Mouse (Mus musculus) heart, embryonic 10.5 days (tissue): ENCODE data around the gene Fam161b. TPM values are rescaled to one million over a fixed set of nuclear protein-coding genes. Genes with fewer than 3 reads are reported as not detected.

Experiments
- DNase-seq: peaks from one replicate; pipeline ENCODE4 v3.0.0-alpha.2; 2017; ENCODE audit warnings: low spot score
- H3K27ac ChIP-seq: fragments of 300-500 bp; sonication (generic); 2 replicates; pipeline ENCODE4 v1.5.1; 2016; ENCODE audit warnings: mild to moderate bottlenecking
- H3K27me3 ChIP-seq: fragments of 300-500 bp; sonication (generic); 2 replicates; pipeline ENCODE4 v1.6.1; 2016; ENCODE audit warnings: mild to moderate bottlenecking; ENCODE audit not compliant: poor library complexity, insufficient read depth, severe bottlenecking
- H3K36me3 ChIP-seq: fragments of 300-500 bp; sonication (generic); 2 replicates; pipeline ENCODE4 v1.6.1; 2016; ENCODE audit warnings: mild to moderate bottlenecking, moderate library complexity
- H3K4me1 ChIP-seq: fragments of 300-500 bp; sonication (generic); 2 replicates; pipeline ENCODE4 v1.6.1; 2016; ENCODE audit warnings: mild to moderate bottlenecking
- H3K4me3 ChIP-seq: fragments of 300-500 bp; sonication (generic); 2 replicates; pipeline ENCODE4 v1.5.1; 2016; ENCODE audit warnings: mild to moderate bottlenecking, moderate library complexity
- H3K9me3 ChIP-seq: fragments of 300-500 bp; sonication (generic); 2 replicates; pipeline ENCODE4 v1.6.1; 2016; ENCODE audit warnings: mild to moderate bottlenecking, moderate library complexity
- WGBS: fragments of 180-500 bp; shearing (Covaris S2); methylation state at CpG from one replicate; pipeline ENCODE4 v1.1.7; 2016; 5-methylcytosine and 5-hydroxymethylcytosine counted together
- polyA plus RNA-seq: library from polyadenylated mRNA; unstranded; fragments of >200 nt; fragmentation: Nextera tagmentation; extraction: Ambion mirVana; gene quantifications from 2 replicates; pipeline ENCODE4 v1.2.1, GENCODE M21; 2016

Gene Fam161b
- polyA plus RNA-seq, 1 experiment from 2014 or later = 4.4 TPM

DNA sequence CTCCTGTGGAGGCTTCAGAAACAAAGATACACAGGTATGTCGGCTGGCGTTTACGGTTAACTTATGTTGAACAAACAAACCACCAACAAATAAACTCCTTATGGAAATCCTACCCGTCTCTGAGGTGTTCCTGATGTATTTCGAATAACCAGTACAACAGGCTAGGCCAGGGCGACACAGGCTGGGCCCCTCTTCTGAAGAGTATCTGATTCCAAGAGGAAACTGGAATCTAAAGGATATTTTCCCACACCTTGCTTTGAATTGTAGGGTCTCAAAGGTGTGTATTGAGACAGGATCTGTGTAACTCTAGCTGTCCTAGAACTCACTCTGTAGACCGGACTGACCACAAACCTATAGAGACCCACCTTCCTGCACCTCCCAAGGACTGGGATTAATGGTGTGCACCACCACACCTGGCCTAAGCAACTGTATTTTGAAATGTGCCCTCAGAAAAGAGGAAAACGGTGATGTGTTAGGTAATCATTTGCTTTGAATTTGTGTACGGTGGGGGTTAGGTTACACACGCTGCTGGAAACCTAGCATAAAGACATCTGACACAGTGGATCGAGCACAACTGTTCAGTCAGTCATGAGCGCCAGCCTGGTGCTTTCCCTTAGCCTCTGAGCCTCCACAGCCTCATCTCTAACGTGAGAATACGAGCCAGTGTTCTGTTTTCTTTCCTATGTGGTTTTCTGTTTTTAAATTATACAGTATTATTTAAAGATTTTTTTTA lies 35.5 kb upstream of the Fam161b start:
- Histone ChIP-seq H3K4me3 (no peak overlapping the region), H3K36me3 (peaks cover 9% of the 10 kb centered on the region), H3K9me3 (no peaks in the 10 kb centered on the region), H3K27me3 (no peaks in the 10 kb centered on the region), H3K27ac (no peak overlapping the region), H3K4me1 (peaks cover 16% of the 10 kb centered on the region; the same call in 1 of the 2 replicates)
- no peak for DNase-seq
- 87% methylated on average over 14 of the region's 14 CpGs for WGBS

- H3K4me1 ChIP-seq = peaks cover 2% of the 10 kb centered on the region
- no peaks in the 10 kb centered on the region for H3K27me3 ChIP-seq
- peaks cover 12% of the 10 kb centered on the region for H3K36me3 ChIP-seq
- no peaks in the 10 kb centered on the region for H3K9me3 ChIP-seq
- H3K4me3 ChIP-seq = no peak overlapping the region
- WGBS = 87% methylated on average over 5 of the region's 5 CpGs
- no peak for DNase-seq
- H3K27ac ChIP-seq = no peak overlapping the region
Measured at GRCm38 (mm10) chr12:84393847-84394246, 32.2 kb upstream of the Fam161b start.

DNA sequence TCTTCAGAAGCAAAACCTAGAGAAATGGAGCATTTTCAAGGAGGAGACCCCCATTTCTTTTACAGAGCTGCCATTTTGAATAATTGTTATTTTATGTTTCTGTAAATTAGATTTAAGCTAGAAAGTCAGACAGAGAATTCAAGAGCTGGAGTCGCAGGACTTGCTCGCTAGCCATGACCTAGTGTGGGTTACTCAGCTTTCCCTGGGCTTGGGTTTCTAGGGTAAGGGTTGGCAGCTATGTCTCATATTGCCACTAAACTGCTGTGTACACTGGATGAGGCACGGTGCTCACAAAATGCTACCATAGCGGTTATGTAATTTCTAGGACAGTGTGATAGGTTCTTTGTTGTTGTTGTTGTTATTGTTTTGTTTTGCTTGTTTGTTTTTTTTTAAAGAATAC lies 31.0 kb upstream of the Fam161b start:
- Histone ChIP-seq H3K36me3 (peaks cover 12% of the 10 kb centered on the region), H3K4me1 (peaks cover 7% of the 10 kb centered on the region), H3K4me3 (no peak overlapping the region), H3K27me3 (no peaks in the 10 kb centered on the region), H3K9me3 (no peaks in the 10 kb centered on the region), H3K27ac (no peak overlapping the region)
- no peak for DNase-seq
- WGBS = 96% methylated on average over 4 of the region's 4 CpGs

GRCm38 (mm10) chr12:84390336-84390735 lies 28.7 kb upstream of the Fam161b start:
- no peaks in the 10 kb centered on the region for H3K27me3 ChIP-seq
- peaks cover 9% of the 10 kb centered on the region for H3K36me3 ChIP-seq
- peaks cover 17% of the 10 kb centered on the region for H3K4me1 ChIP-seq
- DNase-seq = peak; percentile 84
- no peaks in the 10 kb centered on the region for H3K9me3 ChIP-seq
- no peak overlapping the region for H3K4me3 ChIP-seq
- 30% methylated on average over 6 of the region's 6 CpGs for WGBS
- no peak overlapping the region for H3K27ac ChIP-seq

DNA sequence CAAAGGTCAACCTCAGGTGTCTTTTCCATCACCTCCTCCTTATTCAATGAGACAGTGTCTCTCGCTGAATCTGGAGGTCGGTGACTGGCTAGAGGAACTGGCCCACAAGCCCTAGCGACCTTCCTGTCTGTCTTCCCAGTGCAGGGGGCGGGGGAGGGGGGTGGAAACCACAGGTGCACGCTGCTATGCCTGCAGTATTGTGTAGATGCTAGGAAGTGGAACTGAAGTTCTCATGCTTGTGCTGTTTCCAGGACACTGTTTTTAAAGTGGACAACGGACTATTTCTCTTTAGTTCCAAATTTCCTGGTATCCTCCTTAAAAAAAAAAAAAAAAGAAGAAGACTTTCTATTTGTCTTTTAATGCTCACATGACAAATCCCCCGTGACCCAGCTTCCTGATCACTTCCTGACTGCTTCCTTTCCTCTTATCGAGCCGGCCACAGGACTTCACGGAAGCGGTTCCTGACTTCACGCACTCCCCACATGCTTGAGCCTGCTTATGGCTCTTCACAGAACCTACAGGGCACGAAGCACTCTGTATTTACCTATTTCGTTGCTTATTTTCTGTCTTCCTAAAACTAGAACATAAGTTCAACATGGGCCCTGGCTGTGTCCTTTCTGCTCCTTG lies 27.3 kb upstream of the Fam161b start:
- peaks cover 32% of the 10 kb centered on the region for H3K4me1 ChIP-seq
- 66% methylated on average over 14 of the region's 14 CpGs for WGBS
- no peak for DNase-seq

GRCm38 (mm10) chr12:84388097-84388496 lies 26.5 kb upstream of the Fam161b start:
- no peak overlapping the region for H3K4me3 ChIP-seq
- H3K9me3 ChIP-seq = no peaks in the 10 kb centered on the region
- 84% methylated on average over 8 of the region's 8 CpGs for WGBS
- no peaks in the 10 kb centered on the region for H3K27me3 ChIP-seq
- peaks cover 36% of the 10 kb centered on the region for H3K4me1 ChIP-seq
- H3K36me3 ChIP-seq = peaks cover 5% of the 10 kb centered on the region; the same call in 1 of the 2 replicates
- DNase-seq = no peak
- no peak overlapping the region for H3K27ac ChIP-seq

More for the DNA sequence above, 27.3 kb upstream of the Fam161b start:
- Histone ChIP-seq H3K36me3 (peaks cover 9% of the 10 kb centered on the region), H3K27me3 (no peaks in the 10 kb centered on the region), H3K9me3 (no peaks in the 10 kb centered on the region), H3K27ac (no peak overlapping the region), H3K4me3 (no peak overlapping the region)

- H3K4me3 ChIP-seq = no peak overlapping the region
- no peaks in the 10 kb centered on the region for H3K9me3 ChIP-seq
- no peaks in the 10 kb centered on the region for H3K27me3 ChIP-seq
- peaks cover 45% of the 10 kb centered on the region for H3K4me1 ChIP-seq
- peak overlapping the region; percentile 54; the same call in 1 of the 2 replicates for H3K27ac ChIP-seq
- H3K36me3 ChIP-seq = 0 out of 2 replicates have a peak, but pooled peaks cover 3% of the 10 kb centered on the region
- no peak for DNase-seq
- WGBS = 87% methylated on average over 4 of the region's 4 CpGs
Measured at GRCm38 (mm10) chr12:84385408-84385807, 23.8 kb upstream of the Fam161b start.

DNA sequence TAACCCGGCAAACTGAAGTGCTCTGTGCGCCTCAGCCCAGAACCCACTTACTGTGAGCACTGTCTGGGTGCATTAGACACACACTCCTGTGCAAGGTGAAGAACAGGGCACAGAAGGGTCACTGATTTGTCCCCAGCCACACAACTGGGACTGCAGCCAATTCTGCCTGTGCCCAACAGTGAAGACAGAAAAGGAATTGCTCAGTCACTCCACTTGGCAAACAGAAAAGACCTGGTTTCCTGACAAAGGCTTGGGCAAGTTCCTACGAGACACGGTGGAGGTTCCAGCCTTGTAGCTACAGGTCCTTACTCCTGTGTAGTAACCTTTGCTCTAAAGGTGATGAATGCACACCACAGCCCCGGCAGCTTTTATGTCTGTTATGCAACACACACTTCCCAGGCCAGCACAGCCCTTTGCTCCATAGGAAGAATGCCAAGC lies 23.0 kb upstream of the Fam161b start:
- 51% methylated on average over 5 of the region's 5 CpGs for WGBS
- Histone ChIP-seq H3K36me3 (0 out of 2 replicates have a peak, but pooled peaks cover 4% of the 10 kb centered on the region), H3K27ac (peak overlapping the region; percentile 54; the same call in 1 of the 2 replicates)

DNA sequence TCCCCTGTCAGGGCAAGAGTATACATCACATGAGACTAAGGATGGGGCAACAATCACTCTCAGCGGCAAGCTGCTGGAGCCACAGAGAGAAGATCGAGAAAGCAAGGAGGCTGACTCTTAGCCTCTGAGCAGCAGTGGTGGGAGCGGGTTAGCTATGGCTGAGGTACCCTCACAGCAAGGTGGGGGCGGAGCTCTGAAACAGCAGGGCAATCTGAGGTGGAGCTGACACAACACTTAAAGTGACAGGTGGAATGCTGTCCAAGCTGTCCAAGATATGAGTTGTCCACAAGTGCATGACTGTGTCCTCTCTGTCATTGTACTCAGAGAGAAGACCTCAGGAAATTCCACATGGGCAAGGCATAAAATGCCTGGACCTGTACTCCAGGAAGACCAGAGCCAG lies 20.7 kb upstream of the Fam161b start:
- peaks cover 40% of the 10 kb centered on the region for H3K4me1 ChIP-seq
- peak overlapping the region; percentile 79 for H3K27ac ChIP-seq
- peak; percentile 89 for DNase-seq
- no peaks in the 10 kb centered on the region for H3K9me3 ChIP-seq
- WGBS = 51% methylated on average over 4 of the region's 4 CpGs
- no peaks in the 10 kb centered on the region for H3K27me3 ChIP-seq
- H3K4me3 ChIP-seq = peak overlapping the region; percentile 40
- peaks cover 24% of the 10 kb centered on the region; the same call in 1 of the 2 replicates for H3K36me3 ChIP-seq

More for the DNA sequence above, 23.0 kb upstream of the Fam161b start:
- H3K4me1 ChIP-seq = peaks cover 45% of the 10 kb centered on the region
- H3K4me3 ChIP-seq = no peak overlapping the region
- no peak for DNase-seq
- no peaks in the 10 kb centered on the region for H3K27me3 ChIP-seq
- no peaks in the 10 kb centered on the region for H3K9me3 ChIP-seq

GRCm38 (mm10) chr12:84373831-84374481 lies 12.3 kb upstream of the Fam161b start:
- no peaks in the 10 kb centered on the region for H3K27me3 ChIP-seq
- no peaks in the 10 kb centered on the region for H3K9me3 ChIP-seq
- H3K36me3 ChIP-seq = peaks cover 88% of the 10 kb centered on the region
- no peaks in the 10 kb centered on the region for H3K4me1 ChIP-seq
- H3K27ac ChIP-seq = no peak overlapping the region
- no peak overlapping the region for H3K4me3 ChIP-seq
- no peak for DNase-seq
- WGBS = 79% methylated on average over 6 of the region's 6 CpGs

DNA sequence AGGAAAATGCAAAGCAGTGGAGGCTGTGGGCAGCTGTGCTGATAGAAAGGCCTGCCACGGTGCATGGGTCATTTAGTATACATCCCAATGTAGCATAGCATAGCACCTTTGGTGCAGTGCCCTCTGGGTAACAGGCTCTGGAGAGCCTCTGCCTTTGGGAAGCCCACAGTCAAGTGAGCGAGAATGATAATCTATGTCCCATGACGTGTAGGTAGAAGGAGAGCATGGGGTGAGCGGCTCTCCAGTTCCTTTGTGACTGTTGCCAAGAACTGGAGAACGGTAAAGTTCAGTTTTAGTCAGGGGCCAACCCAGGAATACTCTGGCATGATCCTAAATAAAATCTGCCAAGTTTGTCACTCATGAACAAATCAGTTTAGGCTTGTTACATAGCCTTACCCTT lies 10.0 kb upstream of the Fam161b start:
- H3K4me3 ChIP-seq = no peak overlapping the region
- H3K27ac ChIP-seq = no peak overlapping the region
- H3K4me1 ChIP-seq = no peaks in the 10 kb centered on the region
- H3K9me3 ChIP-seq = no peaks in the 10 kb centered on the region
- 90% methylated on average over 5 of the region's 5 CpGs for WGBS
- H3K27me3 ChIP-seq = no peaks in the 10 kb centered on the region
- peaks cover 87% of the 10 kb centered on the region for H3K36me3 ChIP-seq
- no peak for DNase-seq

GRCm38 (mm10) chr12:84366971-84367370 lies 5.3 kb upstream of the Fam161b start:
- 61% methylated on average over 9 of the region's 9 CpGs for WGBS
- Histone ChIP-seq H3K36me3 (peaks cover 51% of the 10 kb centered on the region), H3K27me3 (no peaks in the 10 kb centered on the region), H3K4me1 (peaks cover 18% of the 10 kb centered on the region), H3K4me3 (no peak overlapping the region), H3K27ac (no peak overlapping the region), H3K9me3 (no peaks in the 10 kb centered on the region)
- DNase-seq = no peak

DNA sequence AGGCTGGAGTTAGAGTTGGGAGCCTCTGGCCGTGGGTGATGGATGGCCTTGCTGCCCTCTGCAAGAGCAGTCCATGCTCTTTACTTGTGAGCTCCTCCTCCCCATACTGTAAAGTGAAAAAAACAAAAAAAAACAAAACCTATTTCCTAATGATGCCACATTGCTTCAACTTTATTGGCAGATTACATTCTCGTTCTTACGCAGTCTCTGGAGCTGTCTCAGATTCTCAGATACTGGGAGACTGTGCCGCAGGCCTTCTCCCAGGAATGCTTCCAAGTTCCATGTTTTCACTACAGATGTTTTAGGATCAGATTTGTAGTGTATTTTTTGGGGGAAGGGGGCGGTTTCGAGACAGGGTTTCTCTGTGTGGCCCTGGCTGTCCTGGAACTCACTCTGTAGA lies 3.5 kb upstream of the Fam161b start:
- peaks cover 33% of the 10 kb centered on the region for H3K36me3 ChIP-seq
- peaks cover 28% of the 10 kb centered on the region for H3K4me1 ChIP-seq
- H3K27me3 ChIP-seq = no peaks in the 10 kb centered on the region
- H3K9me3 ChIP-seq = no peaks in the 10 kb centered on the region
- H3K27ac ChIP-seq = no peak overlapping the region
- WGBS = 90% methylated on average over 6 of the region's 6 CpGs
- no peak overlapping the region for H3K4me3 ChIP-seq
- no peak for DNase-seq
